Mouse (Mus musculus): ENCODE data around the gene Plekhh2. TPM values are rescaled to one million over a fixed set of nuclear protein-coding genes. Genes with fewer than 3 reads are reported as not detected.
A peak's percentile ranks its signal among the peaks of the same experiment; 100 is the strongest.

The Plekhh2 gene
- total RNA-seq, 2 experiments from 2014 or later: 4.6 to 6.5 TPM

GRCm38 (mm10) chr17:84600051-84600983, 88.6 kb downstream of the Plekhh2 start:
- no peak for DNase-seq (ENCODE audit: low spot score in 2 of 2)
- intact Hi-C loops (cut with DNase I): no loop called here

GRCm38 (mm10) chr17:84601805-84602204, 90.1 kb downstream of the Plekhh2 start:
- intact Hi-C loops (cut with DNase I): no loop called here
- DNase-seq (ENCODE audit: low spot score in 2 of 2): no peak

DNA sequence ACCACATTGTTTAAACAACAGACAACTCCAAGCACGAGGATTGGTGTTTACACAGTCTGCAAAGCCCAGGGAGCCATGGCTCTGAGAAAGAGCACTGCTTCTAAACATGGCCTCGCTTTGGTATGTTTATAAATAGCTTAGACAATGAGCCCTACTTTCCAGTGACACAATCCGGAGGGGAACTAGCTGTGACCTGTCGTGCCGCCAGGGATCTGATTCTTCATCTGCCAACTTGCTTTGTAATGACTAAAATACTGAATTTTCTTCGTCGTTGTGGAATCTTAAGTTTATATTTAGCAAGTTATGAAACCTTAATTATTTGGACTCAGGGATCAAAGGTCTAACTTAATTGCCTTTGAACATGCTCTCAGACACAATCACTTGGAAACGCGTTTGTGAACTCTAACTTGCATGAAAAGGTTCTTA, 91.5 kb downstream of the Plekhh2 start:
- intact Hi-C loops (cut with DNase I): no loop called here
- no peak for DNase-seq (ENCODE audit: low spot score in 2 of 2)

- no peak for DNase-seq (ENCODE audit: low spot score in 2 of 2)
- intact Hi-C loops (cut with DNase I): no loop called here
Observed at GRCm38 (mm10) chr17:84603709-84604420, 92.2 kb downstream of the Plekhh2 start.

DNA sequence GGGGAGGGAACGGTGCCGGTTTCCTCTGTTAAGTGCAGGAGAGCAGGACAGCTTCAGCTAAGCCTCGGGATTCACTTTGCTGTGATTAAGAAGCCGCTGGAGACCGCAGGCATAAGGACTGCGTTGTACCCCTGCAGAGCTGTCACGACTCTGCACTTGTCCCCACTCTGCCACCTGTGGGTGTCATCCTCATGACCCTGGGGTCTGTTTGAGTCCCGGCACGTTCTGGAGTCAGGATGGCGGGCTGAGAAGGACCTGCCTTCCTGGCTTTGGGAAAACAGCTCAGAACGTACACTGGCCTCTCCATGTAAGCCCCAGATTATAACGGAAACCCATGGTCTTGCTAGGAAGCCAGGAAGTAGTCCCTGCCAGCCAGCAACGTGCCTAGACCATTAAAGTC, 95.3 kb downstream of the Plekhh2 start:
- intact Hi-C loops (cut with DNase I): no loop called here
- no peak for DNase-seq (ENCODE audit: low spot score in 2 of 2)

DNA sequence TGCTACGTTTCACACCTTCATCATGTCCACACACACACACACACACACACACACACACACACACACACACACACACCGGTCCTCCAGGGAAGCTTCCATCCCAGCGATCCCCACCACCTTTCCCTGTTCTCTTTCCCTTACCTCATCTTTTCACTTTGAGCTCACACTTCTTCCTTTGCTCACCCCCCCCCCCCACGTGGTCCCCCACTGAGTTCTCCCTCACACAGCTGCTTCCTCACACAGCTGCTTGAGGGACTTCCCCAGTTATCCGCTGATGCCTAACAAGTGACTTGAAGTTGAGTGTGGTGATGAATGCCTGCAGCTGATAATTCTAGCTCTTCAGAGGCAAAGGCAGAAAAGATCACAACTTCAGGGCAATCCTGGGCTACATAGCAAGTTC, 95.9 kb downstream of the Plekhh2 start:
- intact Hi-C loops (cut with DNase I): no loop called here
- no peak for DNase-seq (ENCODE audit: low spot score in 2 of 2)

GRCm38 (mm10) chr17:84608606-84609005, 96.9 kb downstream of the Plekhh2 start:
- DNase-seq (ENCODE audit: low spot score in 2 of 2): no peak
- intact Hi-C loops (cut with DNase I): no loop called here

DNA sequence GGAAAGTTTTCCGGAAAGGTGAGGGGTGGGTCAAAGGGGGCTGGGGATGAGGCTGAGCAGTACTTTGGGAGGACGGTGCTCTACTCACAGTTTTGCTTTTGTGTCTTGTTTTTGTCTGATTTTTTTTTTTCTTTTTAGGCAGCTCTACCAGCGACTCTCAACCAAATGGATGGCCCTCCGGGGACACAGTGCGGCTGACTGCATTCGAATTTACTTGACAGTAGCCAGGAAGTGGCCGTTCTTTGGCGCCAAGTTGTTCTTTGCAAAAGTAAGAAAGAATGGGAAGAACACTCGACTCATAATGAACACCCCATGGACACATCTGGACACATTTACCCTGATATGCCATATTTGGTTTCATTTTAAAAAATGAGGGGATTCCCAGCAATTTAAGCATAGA, 99.8 kb downstream of the Plekhh2 start:
- intact Hi-C loops (cut with DNase I): no loop called here
- no peak for DNase-seq (ENCODE audit: low spot score in 2 of 2)

DNA sequence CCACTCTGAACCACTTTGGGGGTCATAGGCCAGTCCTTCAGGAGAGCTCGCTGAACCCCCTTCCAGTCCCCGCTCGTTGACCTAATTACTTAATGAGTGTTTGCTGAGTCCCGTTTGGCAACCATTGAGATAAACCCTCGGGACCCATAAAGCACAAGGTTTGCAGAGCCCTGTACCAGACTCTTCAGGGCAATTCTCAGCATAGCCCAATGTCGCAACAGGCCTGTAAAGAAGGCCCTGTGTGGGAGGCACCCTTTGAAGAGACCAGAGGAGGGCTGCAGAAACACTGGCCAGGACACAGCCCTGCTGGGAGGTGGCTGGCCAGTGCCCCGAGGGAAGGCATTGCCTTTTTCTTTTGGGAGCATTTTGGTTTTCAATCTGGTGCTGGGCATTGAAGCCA, 100.3 kb downstream of the Plekhh2 start:
- no peak for DNase-seq (ENCODE audit: low spot score in 2 of 2)
- intact Hi-C loops (cut with DNase I): no loop called here

DNA sequence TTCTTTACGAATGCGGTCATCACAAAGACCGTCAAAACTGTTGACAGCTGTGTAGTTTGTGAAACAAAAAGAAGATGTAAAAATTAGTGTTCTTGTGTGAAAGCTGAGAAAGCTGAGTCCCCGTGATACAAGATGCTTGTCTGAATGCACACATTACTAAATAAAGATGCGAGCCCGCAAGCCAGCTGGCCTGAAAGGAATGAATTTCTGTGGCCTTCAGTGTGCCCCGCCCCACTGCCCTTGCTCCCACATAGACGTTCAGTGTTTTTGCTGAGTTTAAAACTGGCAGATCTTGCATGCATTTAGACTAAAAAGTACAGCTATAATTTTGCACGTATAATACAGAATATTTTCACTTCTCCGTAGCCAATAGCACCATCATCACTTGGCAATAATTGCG, 104.1 kb downstream of the Plekhh2 start:
- intact Hi-C loops (cut with DNase I): no loop called here
- no peak for DNase-seq (ENCODE audit: low spot score in 2 of 2)

GRCm38 (mm10) chr17:84616526-84617074, 104.9 kb downstream of the Plekhh2 start:
- DNase-seq (ENCODE audit: low spot score in 2 of 2): no peak
- intact Hi-C loops (cut with DNase I): no loop called here

GRCm38 (mm10) chr17:84617953-84618352, 106.3 kb downstream of the Plekhh2 start:
- intact Hi-C loops (cut with DNase I): no loop called here
- DNase-seq (ENCODE audit: low spot score in 2 of 2): no peak

GRCm38 (mm10) chr17:84619112-84619511, 107.4 kb downstream of the Plekhh2 start:
- no peak for DNase-seq (ENCODE audit: low spot score in 2 of 2)
- intact Hi-C loops (cut with DNase I): no loop called here

GRCm38 (mm10) chr17:84620076-84620475, 108.4 kb downstream of the Plekhh2 start:
- DNase-seq (ENCODE audit: low spot score in 2 of 2): no peak
- intact Hi-C loops (cut with DNase I): no loop called here

DNA sequence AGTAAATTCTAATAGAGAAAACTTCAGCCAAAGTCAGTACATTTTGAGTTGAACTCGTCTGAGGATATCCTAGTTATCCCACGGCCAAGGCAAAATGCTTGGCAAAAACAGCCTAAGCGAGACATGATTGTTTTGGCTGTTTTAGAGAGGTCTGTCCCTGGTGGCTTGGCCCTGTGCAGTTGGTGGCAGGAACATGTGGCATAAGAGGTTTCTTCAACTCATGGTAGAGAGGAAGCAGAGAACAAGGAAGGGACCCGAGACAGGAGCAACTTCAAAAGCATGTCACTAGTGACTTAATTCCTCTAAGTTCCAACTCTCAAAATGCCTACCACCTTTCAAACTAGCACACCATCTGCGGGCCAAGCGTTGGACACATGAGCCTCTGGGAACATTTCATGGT, 108.9 kb downstream of the Plekhh2 start:
- no peak for DNase-seq (ENCODE audit: low spot score in 2 of 2)
- intact Hi-C loops (cut with DNase I): no loop called here

DNA sequence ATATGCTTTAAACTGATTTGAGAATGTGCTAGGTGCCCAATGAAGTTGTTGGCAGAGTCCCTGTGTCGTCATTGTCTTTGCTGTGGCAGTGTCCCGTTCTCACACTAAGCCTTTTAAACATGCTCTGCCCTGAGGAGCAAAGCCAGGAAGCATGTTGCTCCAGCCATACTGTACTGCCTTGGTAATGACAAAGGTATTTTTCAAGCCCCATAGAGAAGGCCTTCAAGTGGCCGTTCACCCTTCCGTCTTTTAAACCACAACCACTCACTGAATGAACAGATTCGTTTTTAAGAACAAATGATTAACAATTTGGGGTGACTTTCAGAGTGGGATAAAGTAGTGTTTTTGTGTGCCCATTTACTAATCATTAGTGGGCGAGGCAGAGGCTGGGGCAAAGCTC, 109.5 kb downstream of the Plekhh2 start:
- intact Hi-C loops (cut with DNase I): no loop called here
- DNase-seq (ENCODE audit: low spot score in 2 of 2): no peak

- DNase-seq (ENCODE audit: low spot score in 2 of 2): no peak
- intact Hi-C loops (cut with DNase I): no loop called here
Observed at GRCm38 (mm10) chr17:84622028-84622427, 110.3 kb downstream of the Plekhh2 start.

DNA sequence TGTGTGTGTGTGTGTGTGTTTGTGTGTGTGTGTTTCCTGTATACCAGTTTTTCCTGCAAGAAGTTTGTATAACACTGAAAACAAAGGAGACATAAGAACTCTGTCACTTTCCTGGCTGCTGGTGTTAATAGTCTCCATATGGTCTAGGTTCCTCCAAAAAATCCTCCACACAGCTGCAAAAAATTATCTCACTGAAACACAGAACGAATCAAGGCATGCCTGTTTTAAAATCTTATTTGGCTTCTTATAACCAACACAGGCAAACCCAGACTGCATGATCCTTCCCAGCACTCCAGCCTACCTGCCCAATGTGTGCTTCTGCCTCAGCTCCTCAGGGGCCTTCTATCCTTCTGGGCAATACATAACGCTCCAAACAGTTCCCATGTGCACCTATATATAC, 111.2 kb downstream of the Plekhh2 start:
- intact Hi-C loops (cut with DNase I): no loop called here

GRCm38 (mm10) chr17:84626276-84626856, 114.7 kb downstream of the Plekhh2 start, which contains the start of gene Dync2li1:
Dync2li1 (plus strand) TSS chr17:84626496.
- DNase-seq (ENCODE audit: low spot score in 2 of 2): peak; percentile 89 to 91
- intact Hi-C loops (cut with DNase I): loop anchor here (5.0 kb wide), 1 partner anchor 159 kb away; the partner anchor contains the start of gene Thada

More for the DNA sequence above, 111.2 kb downstream of the Plekhh2 start:
- DNase-seq (ENCODE audit: low spot score in 2 of 2): no peak

GRCm38 (mm10) chr17:84626857-84627305, 115.2 kb downstream of the Plekhh2 start:
- intact Hi-C loops (cut with DNase I): loop anchor here (5.0 kb wide), 1 partner anchor 160 kb away; the partner anchor contains the start of gene Thada
- no peak for DNase-seq (ENCODE audit: low spot score in 2 of 2)

All from left cerebral cortex, postnatal 36 days (tissue).